Mouse (Mus musculus) gastrocnemius, adult 2 months (tissue): ENCODE measurements at regions not wholly inside any gene's neighbourhood (a gene's known extent, or its start where the extent isn't known, plus 50 kb on each side); places are given as distances from the start of the nearest gene placed in this dataset.

ENCODE experiments used
- DNase-seq: peaks from one replicate; pipeline ENCODE4 v3.0.0; 2022
- H3K27ac ChIP-seq: fragments of 200-600 bp; 2 replicates; pipeline ENCODE4 v1.8.1; 2022; ENCODE audit warnings: mild to moderate bottlenecking
- H3K4me3 ChIP-seq: fragments of 200-600 bp; 2 replicates; pipeline ENCODE4 v1.8.1; 2022; ENCODE audit warnings: mild to moderate bottlenecking, moderate library complexity
- CTCF ChIP-seq: fragments of 200-600 bp; IDR thresholded peaks from 2 replicates; pipeline ENCODE4 v1.8.1; 2022; ENCODE audit warnings: antibody characterized with exemption, mild to moderate bottlenecking, moderate library complexity
- intact Hi-C: fragments of 180-260 bp; cut with DNase I; formaldehyde crosslinking; loops from one replicate; pipeline ENCODE4 v1.15.1; 2025

DNA sequence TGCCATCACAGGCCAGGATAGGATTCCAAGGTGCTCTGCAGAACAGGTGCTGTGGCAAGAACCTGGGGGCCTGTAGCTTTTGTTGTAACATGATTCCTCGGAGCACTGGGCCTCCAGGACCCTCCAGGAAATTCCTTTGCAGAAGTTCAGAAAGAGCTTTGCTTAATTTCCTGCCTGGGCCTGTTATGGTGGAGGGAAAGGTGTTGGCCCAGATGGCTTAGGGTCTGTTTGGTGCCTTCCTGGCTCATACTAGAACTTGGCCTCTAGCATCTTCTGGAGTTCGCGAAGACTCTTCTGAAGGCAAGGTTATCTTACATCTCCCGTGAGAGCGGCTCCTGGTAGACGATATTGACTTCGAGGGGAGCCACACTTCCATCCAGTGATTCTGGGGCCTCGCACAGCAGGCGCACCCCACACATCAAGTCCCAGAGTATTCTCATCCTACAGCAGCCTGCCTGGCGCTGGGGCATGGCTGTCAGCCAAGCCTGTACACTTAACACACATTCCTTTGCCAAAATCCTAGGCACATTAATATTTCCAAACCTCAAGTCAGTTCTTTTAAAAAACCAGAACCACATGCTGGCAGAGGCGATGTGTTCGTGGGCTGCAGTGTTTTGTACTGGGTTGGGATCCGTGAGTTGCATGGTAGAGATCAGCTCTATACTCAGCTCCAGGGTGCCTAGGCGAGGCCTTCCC lies 54.5 kb upstream of the Cxcl14 start:
- intact Hi-C loops: no loop called here
- no peak for TF ChIP-seq CTCF
- DNase-seq: no peak
- no peak overlapping the region for H3K4me3 ChIP-seq
- H3K27ac ChIP-seq: no peak overlapping the region

GRCm38 (mm10) chr13:56351401-56351735 lies 55.0 kb upstream of the Cxcl14 start:
- intact Hi-C loops: no loop called here
- TF ChIP-seq CTCF: no peak
- DNase-seq: no peak
- H3K27ac ChIP-seq: no peak overlapping the region
- H3K4me3 ChIP-seq: no peak overlapping the region

GRCm38 (mm10) chr13:56352436-56352835 lies 56.1 kb upstream of the Cxcl14 start:
- intact Hi-C loops: no loop called here
- Histone ChIP-seq H3K27ac (no peak overlapping the region), H3K4me3 (no peak overlapping the region)
- no peak for TF ChIP-seq CTCF
- no peak for DNase-seq

DNA sequence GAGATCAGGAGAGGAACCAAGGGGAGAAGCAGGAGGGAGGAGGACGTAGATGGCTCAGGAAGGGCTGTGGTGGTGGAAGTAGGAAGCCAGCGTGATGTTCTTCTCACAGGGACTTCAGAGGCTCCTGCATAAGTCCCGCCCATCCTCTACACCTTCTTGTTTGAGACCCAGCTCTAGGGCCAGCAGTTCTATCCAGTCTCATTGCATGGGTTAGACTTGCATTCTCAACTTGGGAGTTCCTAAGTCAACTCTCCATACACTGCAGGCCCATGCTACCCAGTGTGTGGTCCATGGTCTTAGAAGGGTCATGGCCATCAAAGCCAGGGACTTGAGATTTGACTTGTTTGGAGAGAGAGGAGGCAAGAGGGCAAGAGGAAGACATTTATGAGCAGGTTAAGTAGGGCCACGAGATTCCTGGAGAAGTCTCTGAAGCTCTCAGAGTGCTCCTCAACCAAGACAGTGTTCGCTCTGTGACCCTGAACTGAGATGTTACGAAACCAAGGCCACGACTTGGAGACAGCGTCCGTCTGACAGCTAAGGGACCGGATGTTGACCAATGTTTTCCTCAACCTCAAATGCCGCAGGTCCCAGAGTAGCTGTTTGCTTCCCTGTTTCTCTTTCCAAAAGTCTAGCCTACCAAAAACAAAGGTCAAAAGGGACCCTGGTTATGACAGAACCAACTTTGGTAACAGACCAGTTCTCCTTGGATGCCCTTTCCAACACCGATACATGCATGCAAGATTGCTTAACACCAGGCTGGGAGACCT lies 56.7 kb upstream of the Cxcl14 start:
- intact Hi-C loops: no loop called here
- no peak for TF ChIP-seq CTCF
- peak; percentile 41 for DNase-seq
- H3K27ac ChIP-seq: no peak overlapping the region
- no peak overlapping the region for H3K4me3 ChIP-seq

DNA sequence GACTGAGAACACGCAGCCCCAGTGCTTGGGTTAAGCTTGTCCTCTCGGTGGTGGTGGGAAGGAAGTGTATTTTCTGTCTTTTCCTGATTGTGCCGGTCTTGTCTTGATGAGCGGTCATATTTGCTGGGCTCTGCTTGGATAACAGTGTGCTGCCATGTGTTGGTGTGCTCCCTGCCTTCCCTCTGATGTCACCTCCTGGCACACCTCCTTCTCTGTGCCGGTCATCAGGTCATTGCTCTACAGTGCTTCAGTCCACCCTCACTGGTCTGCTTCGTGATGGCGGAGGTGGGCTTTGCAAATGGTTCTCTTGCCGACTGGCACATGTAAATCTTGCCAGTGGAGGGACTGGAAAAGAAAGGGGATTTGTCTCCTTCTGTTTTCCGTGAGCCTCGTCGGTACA lies 57.6 kb upstream of the Cxcl14 start:
- Histone ChIP-seq H3K27ac (peak overlapping the region; percentile 16; the same call in 1 of the 2 replicates), H3K4me3 (no peak overlapping the region)
- intact Hi-C loops: no loop called here
- DNase-seq: no peak
- no peak for TF ChIP-seq CTCF

GRCm38 (mm10) chr13:56354630-56355029 lies 58.3 kb upstream of the Cxcl14 start:
- no peak for TF ChIP-seq CTCF
- intact Hi-C loops: no loop called here
- no peak for DNase-seq
- Histone ChIP-seq H3K4me3 (no peak overlapping the region), H3K27ac (no peak overlapping the region)

- no peak for DNase-seq
- no peak overlapping the region for H3K27ac ChIP-seq
- intact Hi-C loops: no loop called here
- no peak for TF ChIP-seq CTCF
- H3K4me3 ChIP-seq: no peak overlapping the region
Observed at GRCm38 (mm10) chr13:56356999-56357398, 60.6 kb upstream of the Cxcl14 start.

DNA sequence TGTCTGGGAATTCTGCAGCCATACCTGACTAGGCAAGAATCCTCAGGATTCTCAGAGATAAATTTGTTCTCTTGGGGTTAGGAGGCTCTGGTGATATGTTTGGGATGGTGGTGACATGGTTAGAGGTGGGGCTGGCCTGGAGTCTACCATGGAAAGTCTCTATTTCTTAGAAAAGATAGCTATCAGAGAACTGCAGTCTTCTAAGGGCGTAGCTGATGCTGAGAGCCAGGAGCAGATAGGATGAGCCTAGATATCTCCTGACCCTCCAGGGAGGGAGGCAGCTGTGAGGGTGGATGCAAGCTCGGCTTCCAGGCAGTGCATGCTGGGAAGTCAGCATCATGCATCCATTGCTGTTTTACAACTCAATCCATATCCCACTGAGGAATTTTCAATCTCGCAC lies 61.6 kb upstream of the Cxcl14 start:
- intact Hi-C loops: no loop called here
- Histone ChIP-seq H3K4me3 (no peak overlapping the region), H3K27ac (no peak overlapping the region)
- DNase-seq: no peak
- no peak for TF ChIP-seq CTCF

DNA sequence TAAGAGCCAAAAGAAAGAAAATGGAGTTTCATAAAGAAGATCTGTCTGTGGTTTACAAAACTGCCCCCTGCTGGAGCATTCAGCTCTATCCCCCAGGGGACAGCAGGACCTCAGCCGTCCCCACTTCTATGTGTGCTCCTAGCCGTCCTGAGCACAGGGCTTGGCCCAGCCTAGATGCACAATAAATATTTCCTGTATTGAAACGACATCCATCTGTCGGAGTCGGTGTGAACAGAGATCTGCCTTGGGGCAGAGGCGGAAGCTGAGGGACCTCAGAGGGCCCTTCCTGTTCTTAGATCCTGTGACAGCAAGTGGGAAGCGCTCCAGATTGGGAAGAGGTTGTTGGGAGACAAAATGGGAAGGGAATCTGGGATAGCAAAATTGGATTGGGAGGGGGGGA lies 62.5 kb upstream of the Cxcl14 start:
- Histone ChIP-seq H3K4me3 (no peak overlapping the region), H3K27ac (no peak overlapping the region)
- DNase-seq: no peak
- TF ChIP-seq CTCF: no peak
- intact Hi-C loops: no loop called here

- TF ChIP-seq CTCF: no peak
- DNase-seq: peak; percentile 41
- peak overlapping the region; percentile 40; the same call in 1 of the 2 replicates for H3K27ac ChIP-seq
- H3K4me3 ChIP-seq: no peak overlapping the region
- intact Hi-C loops: no loop called here
Observed at GRCm38 (mm10) chr13:56359554-56359953, 63.2 kb upstream of the Cxcl14 start.

DNA sequence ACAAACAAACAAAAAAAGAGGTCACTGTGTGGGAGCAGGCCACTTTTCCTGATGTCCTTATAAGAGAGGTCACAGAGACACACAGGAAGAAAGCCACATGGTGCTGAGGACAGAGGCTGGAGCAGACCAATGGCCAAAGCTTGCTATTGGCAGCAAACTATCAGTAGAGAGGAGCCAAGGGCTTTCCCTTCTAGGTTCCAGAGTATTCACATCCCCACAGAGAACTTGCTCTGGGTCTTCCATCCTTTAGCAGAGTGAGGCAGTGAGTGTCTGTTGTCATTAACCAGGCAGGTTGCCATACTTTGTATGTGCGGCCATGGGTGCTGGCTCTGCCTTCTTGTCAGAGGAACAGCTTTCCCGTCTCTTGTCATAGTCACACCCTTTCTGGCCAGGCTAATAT lies 64.5 kb upstream of the Cxcl14 start:
- intact Hi-C loops: no loop called here
- no peak overlapping the region for H3K27ac ChIP-seq
- TF ChIP-seq CTCF: no peak
- no peak overlapping the region for H3K4me3 ChIP-seq
- no peak for DNase-seq

- intact Hi-C loops: no loop called here
- no peak overlapping the region for H3K4me3 ChIP-seq
- no peak overlapping the region for H3K27ac ChIP-seq
- TF ChIP-seq CTCF: no peak
- DNase-seq: no peak
Observed at GRCm38 (mm10) chr13:56362238-56362637, 64.2 kb upstream of the Gm3045 start.

DNA sequence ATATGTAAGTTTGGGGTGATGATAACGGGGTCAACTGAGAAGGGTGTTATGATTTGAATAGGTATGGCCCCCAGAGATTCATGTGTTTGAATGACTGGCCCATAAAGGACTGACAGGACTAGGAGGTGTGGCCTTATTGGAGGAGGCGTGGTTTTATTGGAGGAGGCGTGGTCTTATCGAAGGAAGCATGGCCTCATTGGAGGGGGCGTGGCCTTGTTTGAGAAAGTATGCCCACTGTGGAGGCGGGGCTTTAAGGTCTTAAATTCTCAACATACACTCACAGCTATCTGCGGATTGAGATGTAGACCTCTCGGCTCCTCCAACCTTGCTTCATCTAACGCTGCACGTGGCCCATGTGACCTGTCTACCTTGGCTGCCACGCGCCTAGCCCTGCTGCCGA lies 63.7 kb upstream of the Gm3045 start:
- TF ChIP-seq CTCF: no peak
- DNase-seq: no peak
- H3K4me3 ChIP-seq: no peak overlapping the region
- intact Hi-C loops: no loop called here
- H3K27ac ChIP-seq: no peak overlapping the region

- TF ChIP-seq CTCF: no peak
- Histone ChIP-seq H3K27ac (no peak overlapping the region), H3K4me3 (no peak overlapping the region)
- intact Hi-C loops: no loop called here
- DNase-seq: no peak
Observed at GRCm38 (mm10) chr13:56369600-56369999, 56.8 kb upstream of the Gm3045 start.
